Comparison of ENCODE assay signal across 11 mouse cellular contexts in the genomic region with DNA sequence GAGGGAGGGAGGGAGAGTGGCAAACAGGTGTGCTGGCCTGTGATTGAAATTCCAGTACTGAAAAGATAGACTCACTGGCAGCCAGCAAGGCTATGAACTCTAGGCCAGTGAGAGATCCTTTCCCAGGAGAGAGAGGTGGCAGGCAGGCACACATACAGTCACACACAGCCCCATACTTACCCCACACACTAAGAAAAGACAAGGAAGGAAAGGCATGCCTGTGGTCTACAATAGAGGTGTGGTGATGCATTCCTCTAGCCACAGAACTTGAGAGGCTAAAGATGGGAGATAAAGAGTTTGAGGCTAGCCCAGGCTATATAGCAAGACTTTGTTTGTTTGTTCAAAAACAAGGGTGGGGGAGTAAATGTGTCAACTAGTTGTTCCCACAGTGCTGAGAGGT. TPM values are rescaled to one million over a fixed set of nuclear protein-coding genes. Genes with fewer than 3 reads are reported as not detected.
A peak's percentile ranks its signal among the peaks of the same experiment; 100 is the strongest.
DNase-seq lines count a peak whose midpoint lies in the region; ATAC-seq and TF ChIP-seq lines count a peak whose summit lies in the region.
"Had no signal": no experiment of that assay in that cellular context is flagged by ENCODE, and none has a peak within 500 bp of the region (broad histone marks: within the 10 kb centered on the region; RNA-seq: fewer than 3 reads in every experiment).

No protein-coding gene starts in this region.

- H3K9me3 ChIP-seq in intestine, embryonic 14.5 days (ENCODE audit: control insufficient read depth, low read length), result no peaks in the 10 kb centered on the region
- no peaks in the 10 kb centered on the region for H3K9me3 ChIP-seq in intestine, postnatal 0 days (ENCODE audit: control insufficient read depth)
- no peaks in the 10 kb centered on the region for H3K9me3 ChIP-seq in embryonic facial prominence, embryonic 14.5 days (ENCODE audit: control insufficient read depth, low read length)
- H3K9me3 ChIP-seq in limb, embryonic 13.5 days, result no peaks in the 10 kb centered on the region

- no peak overlapping the region for H3K9ac ChIP-seq in intestine, embryonic 14.5 days (ENCODE audit: low read length)
- no peak overlapping the region for H3K9ac ChIP-seq in intestine, postnatal 0 days (ENCODE audit: low read depth, low read length)
- H3K9ac ChIP-seq in embryonic facial prominence, embryonic 14.5 days (ENCODE audit: low read depth, low read length), result no peak overlapping the region
- H3K9ac ChIP-seq in limb, embryonic 13.5 days, result no peak overlapping the region

- H3K4me2 ChIP-seq in intestine, embryonic 14.5 days (ENCODE audit: low read length), result no peak overlapping the region
- H3K4me2 ChIP-seq in intestine, postnatal 0 days (replicated peaks; ENCODE audit: low read depth), result no peak overlapping the region
- no peak overlapping the region for H3K4me2 ChIP-seq in embryonic facial prominence, embryonic 14.5 days (ENCODE audit: low read depth, low read length)
- no peak overlapping the region for H3K4me2 ChIP-seq in limb, embryonic 13.5 days (replicated peaks)

- H3K4me1 ChIP-seq in intestine, embryonic 14.5 days (replicated peaks; ENCODE audit: control insufficient read depth, insufficient read depth, low read length), result peaks cover 17% of the 10 kb centered on the region; the same call in 1 of the 2 replicates
- H3K4me1 ChIP-seq in intestine, postnatal 0 days (replicated peaks; ENCODE audit: control insufficient read depth, insufficient read depth, low read length), result no peaks in the 10 kb centered on the region
- peaks cover 23% of the 10 kb centered on the region for H3K4me1 ChIP-seq in embryonic facial prominence, embryonic 14.5 days (ENCODE audit: control insufficient read depth, insufficient read depth, low read length)
- H3K4me1 ChIP-seq in limb, embryonic 13.5 days, result peaks cover 18% of the 10 kb centered on the region

- no peak for TF ChIP-seq CTCF in intestine, postnatal 0 days (IDR thresholded peaks at IDR 0.05; ENCODE audit: low read depth)

- no peaks in the 10 kb centered on the region for H3K36me3 ChIP-seq in intestine, embryonic 14.5 days (ENCODE audit: control insufficient read depth, insufficient read depth, low read length)
- H3K36me3 ChIP-seq in intestine, postnatal 0 days (ENCODE audit: control insufficient read depth, insufficient read depth), result peaks cover under 1% of the 10 kb centered on the region; the same call in 1 of the 2 replicates
- no peaks in the 10 kb centered on the region for H3K36me3 ChIP-seq in embryonic facial prominence, embryonic 14.5 days (ENCODE audit: control insufficient read depth, insufficient read depth, low read length)
- no peaks in the 10 kb centered on the region for H3K36me3 ChIP-seq in limb, embryonic 13.5 days

- no peaks in the 10 kb centered on the region for H3K27me3 ChIP-seq in intestine, embryonic 14.5 days (replicated peaks; ENCODE audit: control insufficient read depth, insufficient read depth, low read length)
- H3K27me3 ChIP-seq in intestine, postnatal 0 days (replicated peaks; ENCODE audit: control insufficient read depth, insufficient read depth, low read length), result no peaks in the 10 kb centered on the region
- no peaks in the 10 kb centered on the region for H3K27me3 ChIP-seq in embryonic facial prominence, embryonic 14.5 days (replicated peaks; ENCODE audit: control insufficient read depth, insufficient read depth, low read length)
- no peaks in the 10 kb centered on the region for H3K27me3 ChIP-seq in limb, embryonic 13.5 days

- DNase-seq in intestine, embryonic 14.5 days (ENCODE audit: low spot score), result no peak
- DNase-seq in NIH3T3 (ENCODE audit: low read depth), result peak; percentile 33
- DNase-seq in embryonic facial prominence, embryonic 14.5 days (ENCODE audit: low spot score), result no peak
- no peak for DNase-seq in layer of hippocampus, adult 9-11 months
- no peak for DNase-seq in adrenal gland, adult (ENCODE audit: inconsistent age in 2 of 2, low spot score in 1 of 2)
- DNase-seq: adrenal gland, postnatal 10 days; cerebellum, adult 11 months; right cerebral cortex, postnatal 14 days had no signal

- H3K4me3 ChIP-seq in intestine, embryonic 14.5 days (ENCODE audit: low read depth, low read length), result no peak overlapping the region
- no peak overlapping the region for H3K4me3 ChIP-seq in intestine, postnatal 0 days (ENCODE audit: low read depth, low read length)
- H3K4me3 ChIP-seq in embryonic facial prominence, embryonic 14.5 days (ENCODE audit: low read depth, low read length), result no peak overlapping the region
- H3K4me3 ChIP-seq in limb, embryonic 13.5 days, result no peak overlapping the region
- H3K4me3 ChIP-seq: erythroblast, embryonic 14.5 days had no signal

- peak overlapping the region; percentile 85 for H3K27ac ChIP-seq in intestine, embryonic 14.5 days (ENCODE audit: low read depth)
- H3K27ac ChIP-seq in intestine, postnatal 0 days (ENCODE audit: low read depth, low read length), result no peak overlapping the region; the same call in 1 of the 2 replicates
- H3K27ac ChIP-seq in embryonic facial prominence, embryonic 14.5 days (replicated peaks; ENCODE audit: low read depth, low read length), result peak overlapping the region; percentile 85
- H3K27ac ChIP-seq in limb, embryonic 13.5 days, result peak overlapping the region; percentile 39; the same call in 1 of the 2 replicates

- no peak for ATAC-seq in intestine, embryonic 14.5 days (replicated peaks; ENCODE audit: low FRiP score, low TSS enrichment, low read depth)
- no peak for ATAC-seq in intestine, postnatal 0 days
- ATAC-seq in embryonic facial prominence, embryonic 14.5 days (ENCODE audit: low read depth), result peak; percentile 62; the same call in 1 of the 2 replicates
- ATAC-seq in limb, embryonic 13.5 days (ENCODE audit: low FRiP score, low read depth), result no peak

RNA-seq across cellular contexts. Expression of gene Nid2, which starts 13.5 kb away (rescaled TPM):
- 85.2 and 87.2 TPM in 2 replicates for polyA plus RNA-seq in intestine, embryonic 14.5 days (2014; fragmentation: Nextera tagmentation; extraction: Ambion mirVana)
- polyA plus RNA-seq in intestine, postnatal 0 days (2015; fragmentation: Nextera tagmentation; extraction: Ambion mirVana), result 20.0 and 21.8 TPM in 2 replicates
- polyA plus RNA-seq in embryonic facial prominence, embryonic 14.5 days (2014; fragmentation: Nextera tagmentation; extraction: Ambion mirVana), result 152 and 174 TPM in 2 replicates
- polyA plus RNA-seq in limb, embryonic 13.5 days (2015; fragmentation: Nextera tagmentation; extraction: Ambion mirVana), result 99.5 and 104 TPM in 2 replicates
